Mouse (Mus musculus): Measurements from ENCODE around the gene Gabpb1. TPM values are rescaled to one million over a fixed set of nuclear protein-coding genes. Genes with fewer than 3 reads are reported as not detected.
A peak's percentile ranks its signal among the peaks of the same experiment; 100 is the strongest.

Gabpb1 gene
- polyA plus RNA-seq (2014; fragmentation: Nextera tagmentation; extraction: Ambion mirVana): 60.3 and 63.9 TPM in 2 replicates

DNA sequence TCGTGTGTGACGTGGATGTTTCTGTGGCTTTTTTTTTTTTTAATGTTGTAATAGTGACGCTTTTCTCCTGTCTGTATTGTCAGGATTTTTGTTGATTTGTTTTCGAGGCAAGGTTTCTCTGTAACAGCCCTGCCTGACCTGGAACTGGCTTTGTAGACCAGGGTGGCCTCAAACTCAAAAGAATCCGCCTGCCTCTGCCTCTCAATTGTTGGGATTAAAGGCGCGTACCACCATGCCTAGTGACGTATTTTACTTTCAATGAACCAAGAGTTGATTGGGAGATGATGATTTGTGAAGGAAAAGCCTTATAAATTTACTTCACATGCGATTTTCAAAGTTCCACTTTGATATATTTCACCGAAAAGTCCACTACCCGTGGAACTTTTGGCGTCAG, at the start of gene Gabpb1:
Gabpb1 (minus strand) TSS at position 216 of the 394 bp plus-strand sequence.
- Histone ChIP-seq H3K9me3 (replicated peaks; ENCODE audit: control insufficient read depth, low read length) (no peaks in the 10 kb centered on the region; the same call in 1 of the 2 replicates), H3K27me3 (replicated peaks; ENCODE audit: control insufficient read depth, insufficient read depth, low read length) (no peaks in the 10 kb centered on the region), H3K4me1 (ENCODE audit: control insufficient read depth, insufficient read depth, low read length) (peaks cover 27% of the 10 kb centered on the region), H3K4me3 (ENCODE audit: low read depth, low read length) (peak within 1 kb of the TSS; percentile 97), H3K27ac (ENCODE audit: low read depth, low read length) (peak within 1 kb of the TSS; percentile 100), H3K9ac (ENCODE audit: low read length) (peak within 1 kb of the TSS; percentile 99), H3K36me3 (ENCODE audit: control insufficient read depth, insufficient read depth, low read length) (peaks cover 3% of the 10 kb centered on the region; the same call in 1 of the 2 replicates), H3K4me2 (ENCODE audit: low read length) (peak within 1 kb of the TSS; percentile 57)
- ATAC-seq (no peak), DNase-seq (ENCODE audit: low spot score) (peak; percentile 25)
- WGBS: 24% methylated on average over 12 of the region's 12 CpGs

DNA sequence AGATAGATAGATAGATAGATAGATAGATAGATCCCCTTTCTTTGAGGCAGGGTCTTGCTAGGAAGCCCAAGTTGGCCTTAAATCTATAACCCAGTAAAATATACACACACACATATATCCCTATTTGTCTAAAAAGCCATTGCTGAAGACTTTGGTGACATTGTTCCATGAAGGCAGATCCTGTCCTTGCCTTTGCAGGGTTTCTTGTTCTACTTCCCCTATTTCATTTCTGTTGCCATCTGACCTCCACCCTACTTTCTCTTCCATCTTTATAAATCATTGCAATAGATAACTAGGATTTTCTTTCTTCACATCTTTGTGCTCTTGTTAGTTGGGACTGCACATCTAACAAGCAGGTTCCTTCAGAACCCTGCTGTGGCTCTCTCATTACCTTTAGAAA, 36.8 kb upstream of the Gabpb1 start:
- H3K27ac ChIP-seq (ENCODE audit: low read depth, low read length): no peak overlapping the region
- H3K36me3 ChIP-seq (ENCODE audit: control insufficient read depth, insufficient read depth, low read length): no peaks in the 10 kb centered on the region
- no peak for ATAC-seq
- H3K9ac ChIP-seq (ENCODE audit: low read length): no peak overlapping the region
- H3K4me2 ChIP-seq (ENCODE audit: low read length): no peak overlapping the region
- DNase-seq (ENCODE audit: low spot score): no peak
- H3K27me3 ChIP-seq (replicated peaks; ENCODE audit: control insufficient read depth, insufficient read depth, low read length): no peaks in the 10 kb centered on the region
- H3K9me3 ChIP-seq (replicated peaks; ENCODE audit: control insufficient read depth, low read length): no peaks in the 10 kb centered on the region
- H3K4me3 ChIP-seq (ENCODE audit: low read depth, low read length): no peak overlapping the region
- peaks cover 1% of the 10 kb centered on the region; the same call in 1 of the 2 replicates for H3K4me1 ChIP-seq (ENCODE audit: control insufficient read depth, insufficient read depth, low read length)

DNA sequence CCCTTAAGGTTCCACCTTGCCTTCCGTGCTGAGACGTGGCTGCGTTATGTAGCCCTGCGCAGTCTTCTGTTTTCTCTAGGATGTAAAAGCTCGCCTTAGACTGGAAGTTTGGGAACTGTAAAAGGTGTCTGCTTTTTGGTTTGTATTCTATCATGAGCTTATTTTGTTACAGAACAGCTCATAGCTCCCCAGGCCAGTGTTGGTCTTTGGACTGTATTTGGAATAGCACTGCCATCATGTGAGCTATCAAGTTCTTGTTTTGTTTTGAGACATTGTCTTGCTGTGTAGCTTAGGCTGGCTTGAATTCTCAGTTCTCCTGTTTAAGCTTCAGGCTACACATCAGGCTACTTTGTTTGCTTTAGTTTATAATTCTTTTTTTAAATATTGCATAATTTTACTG, 36.4 kb upstream of the Gabpb1 start:
- ATAC-seq: no peak
- WGBS: 95% methylated on average over 5 of the region's 5 CpGs
- H3K27me3 ChIP-seq (replicated peaks; ENCODE audit: control insufficient read depth, insufficient read depth, low read length): no peaks in the 10 kb centered on the region
- H3K9ac ChIP-seq (ENCODE audit: low read length): no peak overlapping the region
- H3K4me3 ChIP-seq (ENCODE audit: low read depth, low read length): no peak overlapping the region
- H3K4me1 ChIP-seq (ENCODE audit: control insufficient read depth, insufficient read depth, low read length): peaks cover 4% of the 10 kb centered on the region; the same call in 1 of the 2 replicates
- H3K27ac ChIP-seq (ENCODE audit: low read depth, low read length): no peak overlapping the region
- H3K4me2 ChIP-seq (ENCODE audit: low read length): no peak overlapping the region
- no peaks in the 10 kb centered on the region for H3K9me3 ChIP-seq (replicated peaks; ENCODE audit: control insufficient read depth, low read length)
- no peak for DNase-seq (ENCODE audit: low spot score)
- H3K36me3 ChIP-seq (ENCODE audit: control insufficient read depth, insufficient read depth, low read length): no peaks in the 10 kb centered on the region

DNA sequence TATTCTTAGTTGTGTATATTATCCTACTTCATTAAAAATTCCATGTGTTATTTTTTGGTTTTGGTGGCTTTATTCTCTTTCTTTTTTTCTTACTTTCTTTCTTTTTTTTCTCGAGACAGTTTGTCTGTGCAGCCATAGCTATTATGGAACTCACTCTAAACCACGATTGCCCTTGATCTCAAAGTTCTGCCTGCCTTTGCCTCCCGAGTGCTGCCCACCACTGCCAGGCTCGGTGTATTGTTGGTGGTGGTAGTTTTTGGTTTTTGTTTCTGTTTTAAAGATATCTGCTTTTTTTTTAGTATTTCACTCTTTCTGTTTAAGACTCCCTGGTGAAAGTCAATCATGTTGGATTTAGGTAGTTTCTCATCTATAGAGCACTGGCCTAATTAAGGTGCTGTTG, 32.2 kb upstream of the Gabpb1 start:
- no peaks in the 10 kb centered on the region for H3K9me3 ChIP-seq (replicated peaks; ENCODE audit: control insufficient read depth, low read length)
- H3K27me3 ChIP-seq (replicated peaks; ENCODE audit: control insufficient read depth, insufficient read depth, low read length): 0 out of 2 replicates have a peak, but pooled peaks cover 3% of the 10 kb centered on the region
- no peak for DNase-seq (ENCODE audit: low spot score)
- no peaks in the 10 kb centered on the region for H3K36me3 ChIP-seq (ENCODE audit: control insufficient read depth, insufficient read depth, low read length)
- H3K27ac ChIP-seq (ENCODE audit: low read depth, low read length): no peak overlapping the region
- no peak overlapping the region for H3K9ac ChIP-seq (ENCODE audit: low read length)
- ATAC-seq: no peak
- H3K4me1 ChIP-seq (ENCODE audit: control insufficient read depth, insufficient read depth, low read length): peaks cover 4% of the 10 kb centered on the region; the same call in 1 of the 2 replicates
- 81% methylated on average over 4 of the region's 4 CpGs for WGBS
- peak overlapping the region; percentile 75; the same call in 1 of the 2 replicates for H3K4me3 ChIP-seq (ENCODE audit: low read depth, low read length)
- peak overlapping the region; percentile 74 for H3K4me2 ChIP-seq (ENCODE audit: low read length)

DNA sequence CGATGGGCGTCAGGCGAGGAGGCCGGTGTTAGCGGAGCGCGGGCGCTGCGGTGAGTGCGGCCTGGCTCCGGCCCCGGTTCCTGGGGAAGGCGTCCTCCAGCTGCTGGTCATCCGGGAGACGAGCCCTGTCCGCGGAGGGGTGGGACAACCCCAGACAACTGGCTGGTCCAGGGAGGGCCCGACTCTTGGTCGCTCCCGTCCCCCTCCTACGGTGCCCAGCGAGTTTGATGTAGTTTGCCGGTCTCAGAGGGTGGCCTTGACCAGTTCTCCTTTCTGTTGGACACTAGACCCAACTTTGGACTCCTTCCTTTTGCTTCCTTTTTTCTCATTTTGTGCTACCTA, 31.3 kb upstream of the Gabpb1 start:
- DNase-seq (ENCODE audit: low spot score) (no peak), ATAC-seq (peak; percentile 80)
- Histone ChIP-seq H3K4me2 (ENCODE audit: low read length) (peak overlapping the region; percentile 74), H3K4me1 (ENCODE audit: control insufficient read depth, insufficient read depth, low read length) (peaks cover 4% of the 10 kb centered on the region; the same call in 1 of the 2 replicates), H3K9me3 (replicated peaks; ENCODE audit: control insufficient read depth, low read length) (no peaks in the 10 kb centered on the region), H3K27me3 (replicated peaks; ENCODE audit: control insufficient read depth, insufficient read depth, low read length) (0 out of 2 replicates have a peak, but pooled peaks cover 3% of the 10 kb centered on the region), H3K4me3 (ENCODE audit: low read depth, low read length) (peak overlapping the region; percentile 75), H3K27ac (ENCODE audit: low read depth, low read length) (peak overlapping the region; percentile 79), H3K9ac (ENCODE audit: low read length) (peak overlapping the region; percentile 87), H3K36me3 (ENCODE audit: control insufficient read depth, insufficient read depth, low read length) (no peaks in the 10 kb centered on the region)
- WGBS: under 1% methylated on average over 22 of the region's 23 CpGs

DNA sequence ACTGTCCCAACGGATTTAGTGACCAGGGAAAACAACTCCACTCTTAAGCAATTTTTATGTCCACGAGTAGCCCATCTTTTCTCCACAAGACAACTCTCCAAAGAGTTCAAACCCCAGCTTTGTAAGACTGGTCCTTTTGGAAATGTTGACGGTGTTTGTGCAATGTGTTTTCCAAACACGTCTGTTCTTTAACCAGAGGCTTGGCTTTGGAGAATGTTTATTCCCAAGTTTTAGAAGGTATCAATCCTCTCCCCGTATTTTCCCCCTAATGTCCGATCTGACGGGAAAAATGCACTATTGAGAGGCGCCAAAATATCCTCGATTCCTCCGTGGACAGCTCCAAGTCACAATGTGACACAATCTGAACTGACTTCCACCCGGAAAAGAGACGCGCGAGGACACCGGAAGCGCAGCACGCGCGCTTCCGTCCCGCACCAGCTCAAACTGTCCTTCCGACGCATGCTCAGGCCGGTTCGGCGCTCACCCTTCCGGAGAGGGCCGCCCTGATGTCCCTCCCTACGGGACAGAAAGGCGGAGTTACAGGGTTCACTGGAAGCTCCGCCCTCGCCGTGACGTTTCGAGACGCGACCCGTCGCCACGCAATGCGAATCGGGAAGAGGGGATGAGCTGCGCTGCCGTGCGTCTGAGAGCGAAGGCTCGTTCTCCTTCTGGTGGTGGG, 30.8 kb upstream of the Gabpb1 start, which contains the start of gene Usp8:
Usp8 (plus strand) TSS at position 570 of the 679 bp plus-strand sequence.
- WGBS: 2% methylated on average over 47 of the region's 47 CpGs
- Histone ChIP-seq H3K4me1 (ENCODE audit: control insufficient read depth, insufficient read depth, low read length) (peaks cover 4% of the 10 kb centered on the region; the same call in 1 of the 2 replicates), H3K27me3 (replicated peaks; ENCODE audit: control insufficient read depth, insufficient read depth, low read length) (0 out of 2 replicates have a peak, but pooled peaks cover 3% of the 10 kb centered on the region), H3K9ac (ENCODE audit: low read length) (peak within 1 kb of the TSS; percentile 87), H3K36me3 (ENCODE audit: control insufficient read depth, insufficient read depth, low read length) (no peaks in the 10 kb centered on the region), H3K27ac (ENCODE audit: low read depth, low read length) (peak within 1 kb of the TSS; percentile 79), H3K9me3 (replicated peaks; ENCODE audit: control insufficient read depth, low read length) (no peaks in the 10 kb centered on the region), H3K4me3 (ENCODE audit: low read depth, low read length) (peak within 1 kb of the TSS; percentile 75), H3K4me2 (ENCODE audit: low read length) (peak within 1 kb of the TSS; percentile 74)
- DNase-seq (ENCODE audit: low spot score): peak; percentile 99
- peak; percentile 100 for ATAC-seq

DNA sequence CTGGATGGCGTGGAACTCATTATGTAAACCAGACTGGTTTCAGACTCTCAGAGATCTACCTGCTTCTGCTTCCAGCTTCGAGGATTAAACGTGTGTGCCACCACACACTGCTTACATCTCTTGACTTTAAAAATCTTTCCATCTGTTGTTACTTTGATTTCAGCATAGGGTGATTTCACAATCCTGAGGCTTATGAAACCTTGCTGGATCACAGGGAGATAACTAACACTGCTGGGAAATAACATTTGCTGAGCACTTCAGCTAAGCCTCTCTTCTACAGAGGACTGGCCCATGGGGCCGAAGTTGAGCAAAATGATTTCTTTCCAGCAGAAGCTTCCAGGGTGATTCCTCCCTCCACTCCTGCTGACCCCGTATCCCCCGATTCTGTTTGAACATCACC, 19.1 kb upstream of the Gabpb1 start:
- 85% methylated on average over 6 of the region's 6 CpGs for WGBS
- DNase-seq (ENCODE audit: low spot score) (no peak), ATAC-seq (no peak)
- Histone ChIP-seq H3K9ac (ENCODE audit: low read length) (no peak overlapping the region), H3K36me3 (ENCODE audit: control insufficient read depth, insufficient read depth, low read length) (no peaks in the 10 kb centered on the region), H3K4me3 (ENCODE audit: low read depth, low read length) (no peak overlapping the region), H3K4me2 (ENCODE audit: low read length) (no peak overlapping the region), H3K4me1 (ENCODE audit: control insufficient read depth, insufficient read depth, low read length) (no peaks in the 10 kb centered on the region), H3K27ac (ENCODE audit: low read depth, low read length) (no peak overlapping the region), H3K27me3 (replicated peaks; ENCODE audit: control insufficient read depth, insufficient read depth, low read length) (no peaks in the 10 kb centered on the region), H3K9me3 (replicated peaks; ENCODE audit: control insufficient read depth, low read length) (no peaks in the 10 kb centered on the region)

DNA sequence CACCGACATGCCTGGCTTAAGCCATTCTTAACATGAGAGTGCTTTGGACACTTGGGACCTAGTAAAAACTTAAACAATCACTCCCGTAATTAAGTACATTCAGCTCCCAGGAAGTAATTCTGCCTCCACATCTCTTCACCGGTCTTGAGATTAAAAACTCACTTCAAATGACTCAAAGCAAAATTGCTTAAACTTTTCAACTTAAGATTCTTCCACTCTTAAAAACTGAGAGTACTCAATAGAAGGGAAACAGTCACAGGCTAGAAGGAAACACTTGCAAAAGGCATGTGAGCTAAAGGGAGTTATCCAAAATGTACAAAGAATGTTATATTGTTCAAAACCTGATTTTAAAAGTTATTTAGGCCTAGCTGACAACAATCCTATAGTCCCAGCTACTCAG, 15.2 kb upstream of the Gabpb1 start:
- H3K27me3 ChIP-seq (replicated peaks; ENCODE audit: control insufficient read depth, insufficient read depth, low read length): no peaks in the 10 kb centered on the region
- WGBS: 84% methylated on average over 3 of the region's 3 CpGs
- ATAC-seq (no peak), DNase-seq (ENCODE audit: low spot score) (no peak)
- H3K27ac ChIP-seq (ENCODE audit: low read depth, low read length): no peak overlapping the region
- H3K9me3 ChIP-seq (replicated peaks; ENCODE audit: control insufficient read depth, low read length): no peaks in the 10 kb centered on the region
- H3K4me1 ChIP-seq (ENCODE audit: control insufficient read depth, insufficient read depth, low read length): no peaks in the 10 kb centered on the region
- H3K4me3 ChIP-seq (ENCODE audit: low read depth, low read length): no peak overlapping the region
- no peak overlapping the region for H3K4me2 ChIP-seq (ENCODE audit: low read length)
- H3K9ac ChIP-seq (ENCODE audit: low read length): no peak overlapping the region
- H3K36me3 ChIP-seq (ENCODE audit: control insufficient read depth, insufficient read depth, low read length): no peaks in the 10 kb centered on the region

DNA sequence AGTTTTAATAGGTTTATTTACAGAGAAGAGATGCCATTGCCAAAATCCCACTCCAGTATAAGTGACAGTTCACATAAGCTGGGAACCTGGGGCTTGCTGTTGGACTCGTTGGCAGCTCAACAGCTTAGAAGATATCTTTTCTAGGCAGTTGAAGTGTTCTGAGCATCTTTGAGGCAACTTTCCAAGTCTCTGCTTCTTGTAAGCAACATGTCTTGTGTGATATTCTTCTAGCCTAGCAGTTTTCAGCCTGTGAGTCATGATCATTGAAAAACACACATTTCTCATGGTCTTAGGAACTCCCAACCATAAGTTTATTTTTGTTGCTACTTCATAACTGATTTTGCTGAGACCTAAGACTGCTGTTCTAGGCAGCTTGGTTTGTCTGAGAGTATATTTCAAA, 6.8 kb upstream of the Gabpb1 start:
- DNase-seq (ENCODE audit: low spot score) (no peak), ATAC-seq (no peak)
- no peak overlapping the region for H3K4me2 ChIP-seq (ENCODE audit: low read length)
- no peaks in the 10 kb centered on the region for H3K4me1 ChIP-seq (ENCODE audit: control insufficient read depth, insufficient read depth, low read length)
- no peaks in the 10 kb centered on the region; the same call in 1 of the 2 replicates for H3K9me3 ChIP-seq (replicated peaks; ENCODE audit: control insufficient read depth, low read length)
- H3K27me3 ChIP-seq (replicated peaks; ENCODE audit: control insufficient read depth, insufficient read depth, low read length): no peaks in the 10 kb centered on the region
- peaks cover 9% of the 10 kb centered on the region for H3K36me3 ChIP-seq (ENCODE audit: control insufficient read depth, insufficient read depth, low read length)
- H3K27ac ChIP-seq (ENCODE audit: low read depth, low read length): no peak overlapping the region
- H3K4me3 ChIP-seq (ENCODE audit: low read depth, low read length): no peak overlapping the region
- no peak overlapping the region for H3K9ac ChIP-seq (ENCODE audit: low read length)
- 89% methylated on average over 1 of the region's 1 CpGs for WGBS
